Mouse (Mus musculus): ENCODE results near the gene Rps27a.
"Not testable (repeated sequence)": the region's sequence is repeated elsewhere in the genome, so short reads cannot be mapped to it uniquely, and the experiment has no call there.

Rps27a gene

GRCm38 (mm10) chr11:29547752-29548503 lies at the start of gene Rps27a, which contains the start of gene Clhc1:
TSS of gene Rps27a (minus strand) at chr11:29548109.
TSS of gene Clhc1 (plus strand) at chr11:29547950.
- peak; percentile 95 for DNase-seq

- DNase-seq: no peak
Measured at GRCm38 (mm10) chr11:29597159-29597558, 49.2 kb upstream of the Rps27a start.

GRCm38 (mm10) chr11:29595217-29595616 lies 47.3 kb upstream of the Rps27a start:
- DNase-seq: no peak

GRCm38 (mm10) chr11:29579610-29580009 lies 31.7 kb upstream of the Rps27a start:
- DNase-seq: peak in 1 of 2 experiments; percentile 5

GRCm38 (mm10) chr11:29572656-29573055 lies 24.7 kb upstream of the Rps27a start:
- no peak for DNase-seq

GRCm38 (mm10) chr11:29571536-29571935 lies 23.6 kb upstream of the Rps27a start:
- no peak for DNase-seq

- DNase-seq: peak in 1 of 2 experiments; percentile 8
Measured at GRCm38 (mm10) chr11:29563406-29563805, 15.5 kb upstream of the Rps27a start.

GRCm38 (mm10) chr11:29560990-29561389 lies 13.1 kb upstream of the Rps27a start:
- no peak for DNase-seq

GRCm38 (mm10) chr11:29560452-29560851 lies 12.5 kb upstream of the Rps27a start:
- no peak for DNase-seq

GRCm38 (mm10) chr11:29549425-29549778 lies 1.5 kb upstream of the Rps27a start:
- DNase-seq: no peak

GRCm38 (mm10) chr11:29548504-29549424 lies 855 bp upstream of the Rps27a start:
- DNase-seq: no peak

GRCm38 (mm10) chr11:29547249-29547751 lies 609 bp downstream of the Rps27a start:
- no peak for DNase-seq

- DNase-seq: no peak
Measured at GRCm38 (mm10) chr11:29546762-29547161, 1.1 kb downstream of the Rps27a start.

- not testable (repeated sequence) for DNase-seq
Measured at GRCm38 (mm10) chr11:29546297-29546696, 1.6 kb downstream of the Rps27a start.

- DNase-seq: not testable (repeated sequence)
Measured at GRCm38 (mm10) chr11:29545150-29545752, 2.7 kb downstream of the Rps27a start.

- no peak for DNase-seq
Measured at GRCm38 (mm10) chr11:29544225-29544945, 3.5 kb downstream of the Rps27a start.

GRCm38 (mm10) chr11:29538201-29538600 lies 9.7 kb downstream of the Rps27a start:
- no peak for DNase-seq

- peak; percentile 83 to 92 for DNase-seq
Measured at GRCm38 (mm10) chr11:29525988-29526794, 21.7 kb downstream of the Rps27a start, which contains the start of gene Mtif2. TSS of gene Mtif2 (plus strand) at chr11:29526408.

- peak; percentile 94 to 96 for DNase-seq
Measured at GRCm38 (mm10) chr11:29514682-29515412, 33.1 kb downstream of the Rps27a start, which contains the start of gene Prorsd1. TSS of gene Prorsd1 (minus strand) at chr11:29515033.

GRCm38 (mm10) chr11:29514325-29514681 lies 33.6 kb downstream of the Rps27a start:
- no peak for DNase-seq
